Mouse (Mus musculus) lung, embryonic 14.5 days (tissue): ENCODE measurements around the gene Gm10277. TPM values are rescaled to one million over a fixed set of nuclear protein-coding genes. Genes with fewer than 3 reads are reported as not detected.

Experiments
- ATAC-seq: fragments of 200-750 bp; cut with Nextera tagmentation; 2 replicates; pipeline ENCODE4 v1.8.0; 2017; ENCODE audit warnings: mild to moderate bottlenecking, moderate TSS enrichment, moderate library complexity; ENCODE audit not compliant: insufficient read depth
- DNase-seq: peaks from one replicate; pipeline ENCODE4 v3.0.0-alpha.2; 2015
- H3K27ac ChIP-seq: fragments of 300-500 bp; sonication (generic); 2 replicates; pipeline ENCODE4 v1.5.1; 2014; ENCODE audit warnings: low read depth, mild to moderate bottlenecking, moderate library complexity
- H3K27me3 ChIP-seq: fragments of 300-500 bp; sonication (generic); 2 replicates; pipeline ENCODE4 v1.6.1; 2014; ENCODE audit warnings: low read length, control low read depth; ENCODE audit not compliant: insufficient read depth
- H3K36me3 ChIP-seq: fragments of 300-500 bp; sonication (generic); 2 replicates; pipeline ENCODE4 v1.6.1; 2014; ENCODE audit warnings: control low read depth; ENCODE audit not compliant: insufficient read depth
- H3K4me1 ChIP-seq: fragments of 300-500 bp; sonication (generic); 2 replicates; pipeline ENCODE4 v1.6.1; 2014; ENCODE audit warnings: antibody characterized with exemption, control low read depth; ENCODE audit not compliant: insufficient read depth
- H3K4me2 ChIP-seq: fragments of 300-500 bp; sonication (generic); 2 replicates; pipeline ENCODE4 v1.6.1; 2014; ENCODE audit warnings: mild to moderate bottlenecking
- H3K4me3 ChIP-seq: fragments of 300-500 bp; sonication (generic); 2 replicates; pipeline ENCODE4 v1.5.1; 2014; ENCODE audit warnings: low read depth, low read length
- H3K9ac ChIP-seq: fragments of 300-500 bp; sonication (generic); 2 replicates; pipeline ENCODE4 v1.6.1; 2014
- H3K9me3 ChIP-seq: fragments of 300-500 bp; sonication (generic); 2 replicates; pipeline ENCODE4 v1.6.1; 2016; ENCODE audit warnings: low read depth, low read length, control low read depth
- CTCF ChIP-seq: IDR thresholded peaks from 2 replicates; pipeline ENCODE4 v1.5.1; 2016; ENCODE audit warnings: antibody characterized with exemption, low read depth
- WGBS: fragments of 180-500 bp; shearing (Covaris S2); extraction: QIAGEN DNeasy Blood & Tissue Kit; methylation state at CpG from one replicate; pipeline ENCODE4 v1.1.7; 2014; 5-methylcytosine and 5-hydroxymethylcytosine counted together
- polyA plus RNA-seq: library from polyadenylated mRNA; unstranded; fragments of >200 nt; fragmentation: Nextera tagmentation; extraction: Ambion mirVana; gene quantifications from 2 replicates; pipeline ENCODE4 v1.2.1, GENCODE M21; 2014

Gm10277 gene
- polyA plus RNA-seq, 1 experiment from 2014 or later = 1.5 TPM

GRCm38 (mm10) chr11:77828163-77828562 is 40.6 kb upstream of the Gm10277 start:
- WGBS = 84% methylated on average over 5 of the region's 5 CpGs
- ATAC-seq (no peak), DNase-seq (no peak)
- no peaks in the 10 kb centered on the region for H3K9me3 ChIP-seq
- no peak overlapping the region for H3K4me3 ChIP-seq
- H3K27me3 ChIP-seq = no peaks in the 10 kb centered on the region
- H3K36me3 ChIP-seq = peaks cover 74% of the 10 kb centered on the region
- H3K4me1 ChIP-seq = no peaks in the 10 kb centered on the region
- H3K27ac ChIP-seq = no peak overlapping the region
- H3K9ac ChIP-seq = no peak overlapping the region
- peak; percentile 27 for TF ChIP-seq CTCF
- no peak overlapping the region for H3K4me2 ChIP-seq

- H3K36me3 ChIP-seq = peaks cover 67% of the 10 kb centered on the region
- WGBS = 54% methylated on average over 18 of the region's 18 CpGs
- ATAC-seq = 0 out of 2 replicates have a peak, but pooled peaks have one; percentile 42
Observed at GRCm38 (mm10) chr11:77827241-77827995, 39.9 kb upstream of the Gm10277 start.

GRCm38 (mm10) chr11:77826311-77826710 is 38.8 kb upstream of the Gm10277 start:
- Histone ChIP-seq H3K4me2 (no peak overlapping the region), H3K4me3 (no peak overlapping the region), H3K27me3 (no peaks in the 10 kb centered on the region), H3K9me3 (no peaks in the 10 kb centered on the region), H3K4me1 (no peaks in the 10 kb centered on the region), H3K36me3 (peaks cover 63% of the 10 kb centered on the region), H3K27ac (no peak overlapping the region), H3K9ac (no peak overlapping the region)
- ATAC-seq = no peak
- WGBS = 40% methylated on average over 3 of the region's 3 CpGs
- no peak for TF ChIP-seq CTCF
- DNase-seq = peak; percentile 64

More at GRCm38 (mm10) chr11:77827241-77827995, 39.9 kb upstream of the Gm10277 start:
- no peak overlapping the region for H3K4me2 ChIP-seq
- peak; percentile 99 for TF ChIP-seq CTCF
- peak; percentile 84 for DNase-seq
- no peak overlapping the region for H3K27ac ChIP-seq
- no peak overlapping the region for H3K4me3 ChIP-seq
- no peaks in the 10 kb centered on the region for H3K9me3 ChIP-seq
- H3K9ac ChIP-seq = no peak overlapping the region
- H3K4me1 ChIP-seq = no peaks in the 10 kb centered on the region
- H3K27me3 ChIP-seq = no peaks in the 10 kb centered on the region

- Histone ChIP-seq H3K27me3 (no peaks in the 10 kb centered on the region), H3K4me3 (no peak overlapping the region), H3K9ac (no peak overlapping the region), H3K36me3 (peaks cover 63% of the 10 kb centered on the region), H3K4me1 (no peaks in the 10 kb centered on the region), H3K27ac (no peak overlapping the region), H3K9me3 (no peaks in the 10 kb centered on the region), H3K4me2 (no peak overlapping the region)
- peak; percentile 88 for TF ChIP-seq CTCF
- DNase-seq (peak; percentile 88), ATAC-seq (no peak)
- WGBS = under 1% methylated on average over 5 of the region's 5 CpGs
Observed at GRCm38 (mm10) chr11:77825853-77826252, 38.3 kb upstream of the Gm10277 start.

- no peak for ATAC-seq
Observed at GRCm38 (mm10) chr11:77822781-77823180, 35.2 kb upstream of the Gm10277 start.

GRCm38 (mm10) chr11:77821648-77822047 is 34.1 kb upstream of the Gm10277 start:
- Histone ChIP-seq H3K9me3 (no peaks in the 10 kb centered on the region), H3K4me2 (no peak overlapping the region), H3K4me1 (no peaks in the 10 kb centered on the region), H3K4me3 (no peak overlapping the region), H3K27me3 (no peaks in the 10 kb centered on the region), H3K27ac (no peak overlapping the region), H3K36me3 (peaks cover 48% of the 10 kb centered on the region), H3K9ac (no peak overlapping the region)
- no peak for ATAC-seq
- DNase-seq = peak; percentile 60
- WGBS = 20% methylated on average over 8 of the region's 8 CpGs
- TF ChIP-seq CTCF = peak; percentile 77

More at GRCm38 (mm10) chr11:77822781-77823180, 35.2 kb upstream of the Gm10277 start:
- Histone ChIP-seq H3K9me3 (no peaks in the 10 kb centered on the region), H3K4me3 (no peak overlapping the region), H3K4me1 (no peaks in the 10 kb centered on the region), H3K36me3 (peaks cover 55% of the 10 kb centered on the region), H3K4me2 (no peak overlapping the region), H3K27me3 (no peaks in the 10 kb centered on the region), H3K27ac (no peak overlapping the region), H3K9ac (no peak overlapping the region)
- 20% methylated on average over 7 of the region's 7 CpGs for WGBS
- TF ChIP-seq CTCF = peak; percentile 87
- peak; percentile 83 for DNase-seq

- no peak overlapping the region for H3K4me3 ChIP-seq
- H3K4me1 ChIP-seq = no peaks in the 10 kb centered on the region
- H3K4me2 ChIP-seq = no peak overlapping the region
- no peaks in the 10 kb centered on the region for H3K27me3 ChIP-seq
- no peak; the same call in 1 of the 2 replicates for ATAC-seq
- WGBS = 23% methylated on average over 3 of the region's 3 CpGs
- no peak overlapping the region for H3K9ac ChIP-seq
- DNase-seq = peak; percentile 82
- TF ChIP-seq CTCF = peak; percentile 92
- peaks cover 30% of the 10 kb centered on the region for H3K36me3 ChIP-seq
- H3K9me3 ChIP-seq = no peaks in the 10 kb centered on the region
- H3K27ac ChIP-seq = no peak overlapping the region
Observed at GRCm38 (mm10) chr11:77816003-77816402, 28.5 kb upstream of the Gm10277 start.
